Mouse (Mus musculus) olfactory bulb, adult 2 months (tissue): ENCODE data around the gene Itga6.

Source experiments
- CTCF ChIP-seq: fragments of 200-500 bp; IDR thresholded peaks from 2 replicates; pipeline ENCODE4 v1.5.1; 2012; ENCODE audit warnings: low read depth, mild to moderate bottlenecking, low read length, moderate library complexity; ENCODE audit not compliant: insufficient read depth
- POLR2A ChIP-seq: fragments of 200-500 bp; IDR thresholded peaks from 2 replicates; pipeline ENCODE4 v1.6.1; 2012; ENCODE audit warnings: mild to moderate bottlenecking, low read depth, low read length, moderate library complexity; ENCODE audit not compliant: insufficient read depth

DNA sequence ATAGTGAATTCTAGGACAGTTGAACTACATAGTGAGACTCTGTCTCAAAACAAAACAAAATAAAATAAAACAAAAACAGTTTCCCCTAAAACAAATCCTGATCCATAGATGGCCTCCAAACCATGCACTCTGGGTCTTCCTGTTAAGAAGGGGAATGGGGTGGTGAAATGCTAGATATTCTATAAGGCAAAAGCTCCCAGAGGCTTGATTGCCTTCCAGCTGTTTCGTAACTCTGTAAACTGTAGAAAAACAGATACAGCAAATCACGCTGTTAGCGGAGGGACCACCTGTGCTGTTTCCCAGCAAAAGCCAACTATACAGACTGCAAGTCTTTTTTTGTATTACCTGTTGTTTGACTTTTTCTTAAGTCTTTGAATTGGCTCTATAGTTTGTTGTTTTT lies 121.6 kb downstream of the Itga6 start:
- TF ChIP-seq CTCF (no peak), POLR2A (no peak)
